Mouse (Mus musculus) forebrain, embryonic 15.5 days (tissue): Measurements from ENCODE around the gene Clstn1. TPM values are rescaled to one million over a fixed set of nuclear protein-coding genes. Genes with fewer than 3 reads are reported as not detected.

Experiments
- ATAC-seq: fragments of 200-750 bp; cut with Nextera tagmentation; replicated peaks from 2 replicates; pipeline ENCODE4 v1.8.0; 2017; ENCODE audit warnings: mild to moderate bottlenecking, moderate TSS enrichment, moderate library complexity
- H3K27ac ChIP-seq: fragments of 300-500 bp; sonication (generic); replicated peaks from 2 replicates; pipeline ENCODE4 v1.5.1; 2015; ENCODE audit warnings: mild to moderate bottlenecking, inconsistent platforms
- H3K27me3 ChIP-seq: fragments of 300-500 bp; sonication (generic); 2 replicates; pipeline ENCODE4 v1.6.1; 2015; ENCODE audit warnings: inconsistent platforms
- H3K36me3 ChIP-seq: fragments of 300-500 bp; sonication (generic); 2 replicates; pipeline ENCODE4 v1.6.1; 2015; ENCODE audit warnings: mild to moderate bottlenecking, inconsistent platforms
- H3K4me1 ChIP-seq: fragments of 300-500 bp; sonication (generic); 2 replicates; pipeline ENCODE4 v1.6.1; 2015; ENCODE audit warnings: inconsistent platforms
- H3K4me2 ChIP-seq: fragments of 300-500 bp; sonication (generic); replicated peaks from 2 replicates; pipeline ENCODE4 v1.6.1; 2015; ENCODE audit warnings: mild to moderate bottlenecking, inconsistent platforms
- H3K4me3 ChIP-seq: fragments of 300-500 bp; sonication (generic); 2 replicates; pipeline ENCODE4 v1.5.1; 2015; ENCODE audit warnings: mild to moderate bottlenecking, inconsistent platforms
- H3K9ac ChIP-seq: fragments of 300-500 bp; sonication (generic); replicated peaks from 2 replicates; pipeline ENCODE4 v1.6.1; 2015; ENCODE audit warnings: mild to moderate bottlenecking, inconsistent platforms
- H3K9me3 ChIP-seq: fragments of 300-500 bp; sonication (generic); 2 replicates; pipeline ENCODE4 v1.6.1; 2016; ENCODE audit warnings: inconsistent platforms
- WGBS: fragments of 180-500 bp; shearing (Covaris S2); methylation state at CpG from one replicate; pipeline ENCODE4 v1.1.7; 2015; ENCODE audit warnings: mixed read lengths; 5-methylcytosine and 5-hydroxymethylcytosine counted together
- polyA plus RNA-seq: library from polyadenylated mRNA; unstranded; fragments of >200 nt; fragmentation: Nextera tagmentation; extraction: Ambion mirVana; gene quantifications from 2 replicates; pipeline ENCODE4 v1.2.1, GENCODE M21; 2015

The Clstn1 gene
- polyA plus RNA-seq, 1 experiment from 2014 or later = 111 TPM

- H3K4me1 ChIP-seq = peaks cover 10% of the 10 kb centered on the region
- H3K9me3 ChIP-seq = no peaks in the 10 kb centered on the region
- peaks cover 6% of the 10 kb centered on the region; the same call in 1 of the 2 replicates for H3K36me3 ChIP-seq
- no peak for ATAC-seq
- no peak overlapping the region for H3K4me2 ChIP-seq
- 0 out of 2 replicates have a peak, but pooled peaks cover 4% of the 10 kb centered on the region for H3K27me3 ChIP-seq
- no peak overlapping the region for H3K4me3 ChIP-seq
- 90% methylated on average over 5 of the region's 5 CpGs for WGBS
- H3K27ac ChIP-seq = no peak overlapping the region
- no peak overlapping the region for H3K9ac ChIP-seq
Measured at GRCm38 (mm10) chr4:149672747-149673146, 86.5 kb downstream of the Clstn1 start.

DNA sequence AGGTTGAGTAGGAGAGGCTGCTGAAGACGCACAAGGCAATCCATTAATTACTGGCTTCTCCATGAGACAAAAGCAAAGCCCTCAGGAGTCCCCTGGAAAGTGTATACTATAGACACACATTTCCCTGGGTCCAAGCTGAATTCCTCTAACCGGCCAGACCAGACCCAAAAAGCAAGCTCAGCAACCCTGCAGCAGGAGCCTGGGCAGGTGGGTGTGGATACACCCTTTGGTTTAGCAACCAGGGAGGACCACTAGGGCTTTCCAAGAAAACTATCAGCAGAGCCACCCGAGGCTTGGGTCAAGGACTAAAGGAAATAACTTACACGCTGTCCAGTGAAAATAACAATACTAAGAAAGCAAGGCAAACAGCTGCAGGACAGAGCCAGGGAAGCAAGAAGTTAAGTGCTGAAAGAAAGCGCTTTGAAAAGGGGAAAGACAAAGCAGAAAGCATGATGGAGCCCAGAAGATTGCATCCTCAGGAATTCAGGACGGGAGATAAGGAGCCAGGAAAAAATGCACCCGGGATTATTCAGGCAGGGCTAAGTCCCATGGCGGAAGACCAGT, 88.6 kb downstream of the Clstn1 start:
- H3K4me1 ChIP-seq = peaks cover 10% of the 10 kb centered on the region
- 8% methylated on average over 8 of the region's 8 CpGs for WGBS
- H3K4me2 ChIP-seq = peak overlapping the region; percentile 79
- H3K9me3 ChIP-seq = no peaks in the 10 kb centered on the region
- peak overlapping the region; percentile 66 for H3K27ac ChIP-seq
- peaks cover 6% of the 10 kb centered on the region; the same call in 1 of the 2 replicates for H3K36me3 ChIP-seq
- H3K9ac ChIP-seq = peak overlapping the region; percentile 72
- no peak for ATAC-seq
- peak overlapping the region; percentile 67 for H3K4me3 ChIP-seq
- 0 out of 2 replicates have a peak, but pooled peaks cover 4% of the 10 kb centered on the region for H3K27me3 ChIP-seq

GRCm38 (mm10) chr4:149675378-149676261, 89.4 kb downstream of the Clstn1 start:
- ATAC-seq = peak; percentile 92
- Histone ChIP-seq H3K27me3 (0 out of 2 replicates have a peak, but pooled peaks cover 4% of the 10 kb centered on the region), H3K4me3 (peak overlapping the region; percentile 67), H3K9me3 (no peaks in the 10 kb centered on the region), H3K4me2 (peak overlapping the region; percentile 79), H3K4me1 (peaks cover 10% of the 10 kb centered on the region), H3K36me3 (peaks cover 6% of the 10 kb centered on the region; the same call in 1 of the 2 replicates), H3K27ac (peak overlapping the region; percentile 66), H3K9ac (peak overlapping the region; percentile 72)
- WGBS = under 1% methylated on average over 57 of the region's 60 CpGs

- Histone ChIP-seq H3K27me3 (peaks cover 6% of the 10 kb centered on the region; the same call in 1 of the 2 replicates), H3K36me3 (no peaks in the 10 kb centered on the region), H3K4me3 (no peak overlapping the region), H3K4me2 (no peak overlapping the region), H3K9me3 (no peaks in the 10 kb centered on the region), H3K9ac (no peak overlapping the region), H3K4me1 (peaks cover 10% of the 10 kb centered on the region), H3K27ac (no peak overlapping the region)
- 53% methylated on average over 1 of the region's 1 CpGs for WGBS
- no peak for ATAC-seq
Measured at GRCm38 (mm10) chr4:149678006-149678405, 91.7 kb downstream of the Clstn1 start.

GRCm38 (mm10) chr4:149679056-149679770, 92.9 kb downstream of the Clstn1 start:
- Histone ChIP-seq H3K9ac (no peak overlapping the region), H3K4me3 (no peak overlapping the region), H3K9me3 (no peaks in the 10 kb centered on the region), H3K36me3 (no peaks in the 10 kb centered on the region), H3K27ac (no peak overlapping the region), H3K4me2 (no peak overlapping the region), H3K27me3 (peaks cover 3% of the 10 kb centered on the region; the same call in 1 of the 2 replicates), H3K4me1 (peaks cover 10% of the 10 kb centered on the region)
- WGBS = 84% methylated on average over 11 of the region's 11 CpGs
- no peak for ATAC-seq

- Histone ChIP-seq H3K4me1 (no peaks in the 10 kb centered on the region), H3K9me3 (no peaks in the 10 kb centered on the region), H3K9ac (no peak overlapping the region), H3K4me2 (no peak overlapping the region), H3K27ac (no peak overlapping the region), H3K36me3 (no peaks in the 10 kb centered on the region), H3K4me3 (no peak overlapping the region), H3K27me3 (peaks cover 3% of the 10 kb centered on the region; the same call in 1 of the 2 replicates)
- no peak for ATAC-seq
- WGBS = 12% methylated on average over 7 of the region's 7 CpGs
Measured at GRCm38 (mm10) chr4:149683875-149684274, 97.6 kb downstream of the Clstn1 start.

GRCm38 (mm10) chr4:149684841-149685623, 98.8 kb downstream of the Clstn1 start:
- no peak overlapping the region for H3K4me2 ChIP-seq
- H3K4me1 ChIP-seq = no peaks in the 10 kb centered on the region
- no peak for ATAC-seq
- no peak overlapping the region for H3K4me3 ChIP-seq
- WGBS = 83% methylated on average over 11 of the region's 11 CpGs
- no peaks in the 10 kb centered on the region for H3K9me3 ChIP-seq
- H3K9ac ChIP-seq = no peak overlapping the region
- no peak overlapping the region for H3K27ac ChIP-seq
- no peaks in the 10 kb centered on the region for H3K36me3 ChIP-seq
- H3K27me3 ChIP-seq = peaks cover 3% of the 10 kb centered on the region; the same call in 1 of the 2 replicates

- 76% methylated on average over 14 of the region's 14 CpGs for WGBS
- no peaks in the 10 kb centered on the region for H3K9me3 ChIP-seq
- H3K36me3 ChIP-seq = no peaks in the 10 kb centered on the region
- no peak overlapping the region for H3K4me3 ChIP-seq
- H3K4me2 ChIP-seq = no peak overlapping the region
- H3K9ac ChIP-seq = no peak overlapping the region
- H3K4me1 ChIP-seq = no peaks in the 10 kb centered on the region
- H3K27ac ChIP-seq = no peak overlapping the region
- H3K27me3 ChIP-seq = no peaks in the 10 kb centered on the region
- ATAC-seq = no peak
Measured at GRCm38 (mm10) chr4:149688861-149689260, 102.6 kb downstream of the Clstn1 start.

DNA sequence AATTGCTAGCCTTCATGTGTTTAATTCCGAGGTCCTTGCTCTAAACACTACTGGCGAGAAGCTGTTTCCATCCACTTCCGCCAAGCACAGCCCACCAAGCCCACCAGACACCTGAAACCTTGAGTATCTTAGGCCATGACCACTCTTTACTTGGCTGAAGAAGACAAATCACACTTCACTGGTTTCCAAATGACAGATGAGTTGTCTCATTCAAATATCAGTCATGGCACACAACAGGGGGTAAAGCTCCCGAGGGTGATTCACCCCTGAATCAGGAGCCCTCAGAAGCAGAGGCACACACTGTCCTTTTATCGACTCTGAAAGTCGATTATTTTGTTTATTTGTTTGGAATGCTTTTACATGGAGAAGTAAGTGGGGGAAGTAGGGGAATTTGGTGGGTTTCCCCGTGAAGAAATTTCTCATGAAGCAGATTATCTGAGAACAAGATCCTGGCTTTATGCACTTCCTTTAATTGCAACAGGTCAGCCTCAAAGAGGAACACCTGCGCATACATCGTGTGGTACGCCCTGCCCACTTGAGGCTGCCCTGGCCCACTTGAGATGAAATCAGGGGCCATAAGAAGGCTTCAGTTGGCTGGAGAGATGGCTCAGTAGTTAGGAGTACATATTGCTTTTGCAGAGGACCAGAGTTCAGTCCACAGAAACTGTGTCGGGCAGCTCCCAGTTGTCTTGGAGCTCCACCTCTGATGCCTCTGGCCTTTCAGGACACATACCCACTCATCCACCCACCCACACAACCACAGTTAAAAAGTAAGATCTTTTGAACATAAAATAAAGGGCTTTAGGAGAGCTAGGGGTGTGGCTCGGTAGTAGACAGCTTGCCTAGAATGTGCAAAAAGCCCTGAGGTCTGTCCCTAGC, 103.8 kb downstream of the Clstn1 start:
- Histone ChIP-seq H3K4me1 (no peaks in the 10 kb centered on the region), H3K27ac (no peak overlapping the region), H3K9me3 (no peaks in the 10 kb centered on the region), H3K4me2 (no peak overlapping the region), H3K9ac (no peak overlapping the region), H3K27me3 (no peaks in the 10 kb centered on the region), H3K4me3 (no peak overlapping the region), H3K36me3 (no peaks in the 10 kb centered on the region)
- no peak for ATAC-seq
- 83% methylated on average over 12 of the region's 12 CpGs for WGBS

DNA sequence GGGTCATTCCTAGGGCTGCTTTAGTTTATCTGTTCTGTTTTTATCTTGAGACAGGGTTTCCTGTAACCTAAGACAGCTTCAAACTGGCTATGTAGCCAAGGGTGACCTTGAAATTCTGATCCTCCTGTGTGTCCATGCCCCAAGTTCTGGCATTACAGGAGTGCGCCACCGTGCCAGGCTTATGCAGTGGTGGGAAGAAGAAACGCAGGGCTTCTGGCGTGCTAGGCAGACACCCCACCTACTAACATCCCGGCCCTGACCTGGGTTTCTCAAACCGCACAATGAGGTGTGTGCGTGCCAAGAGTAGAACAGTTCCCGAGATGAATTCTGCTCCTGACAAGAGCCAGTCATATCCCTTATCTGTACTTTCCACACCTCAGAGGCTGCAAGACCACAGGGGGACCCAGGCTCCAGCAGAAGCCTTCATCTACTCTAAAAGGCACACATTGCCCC, 104.6 kb downstream of the Clstn1 start:
- H3K36me3 ChIP-seq = no peaks in the 10 kb centered on the region
- H3K4me2 ChIP-seq = no peak overlapping the region
- H3K4me1 ChIP-seq = no peaks in the 10 kb centered on the region
- ATAC-seq = no peak
- 90% methylated on average over 8 of the region's 8 CpGs for WGBS
- no peaks in the 10 kb centered on the region for H3K27me3 ChIP-seq
- H3K4me3 ChIP-seq = no peak overlapping the region
- H3K9ac ChIP-seq = no peak overlapping the region
- H3K27ac ChIP-seq = no peak overlapping the region
- H3K9me3 ChIP-seq = no peaks in the 10 kb centered on the region
